Mouse (Mus musculus) cerebellum, postnatal 14 days (tissue): ENCODE data around the gene Dpf2.

ENCODE experiments used
- DNase-seq, 2 experiments: peaks; one replicate each; pipeline ENCODE4 v3.0.0; 2021; ENCODE audit warnings: mixed read lengths in 2 of 2

Gene Dpf2

GRCm38 (mm10) chr19:5856604-5857003, 56.2 kb downstream of the Dpf2 start:
- no peak for DNase-seq

- no peak for DNase-seq
These were observed 60.6 kb downstream of the Dpf2 start for GRCm38 (mm10) chr19:5852035-5852722.

GRCm38 (mm10) chr19:5851481-5851971, 61.3 kb downstream of the Dpf2 start:
- DNase-seq: no peak

DNA sequence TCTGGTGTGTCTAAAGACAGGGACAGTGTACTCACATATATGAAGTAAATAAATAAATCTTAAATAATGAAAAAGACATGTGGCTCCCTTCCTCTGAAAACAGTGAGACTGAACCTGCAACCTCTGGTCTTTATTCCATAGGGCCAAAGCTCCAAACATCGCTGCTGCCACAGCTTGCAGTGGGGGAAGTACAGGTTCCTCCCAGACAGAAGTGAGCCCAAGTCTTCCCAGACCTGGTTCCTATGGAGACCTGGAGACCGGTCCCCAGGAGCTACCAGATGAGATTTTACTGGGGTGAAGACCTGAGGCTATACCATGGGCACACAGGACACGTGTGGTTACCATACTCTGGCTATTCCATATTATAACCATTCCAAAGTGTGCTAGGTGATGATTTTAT, 62.0 kb downstream of the Dpf2 start:
- no peak for DNase-seq

DNA sequence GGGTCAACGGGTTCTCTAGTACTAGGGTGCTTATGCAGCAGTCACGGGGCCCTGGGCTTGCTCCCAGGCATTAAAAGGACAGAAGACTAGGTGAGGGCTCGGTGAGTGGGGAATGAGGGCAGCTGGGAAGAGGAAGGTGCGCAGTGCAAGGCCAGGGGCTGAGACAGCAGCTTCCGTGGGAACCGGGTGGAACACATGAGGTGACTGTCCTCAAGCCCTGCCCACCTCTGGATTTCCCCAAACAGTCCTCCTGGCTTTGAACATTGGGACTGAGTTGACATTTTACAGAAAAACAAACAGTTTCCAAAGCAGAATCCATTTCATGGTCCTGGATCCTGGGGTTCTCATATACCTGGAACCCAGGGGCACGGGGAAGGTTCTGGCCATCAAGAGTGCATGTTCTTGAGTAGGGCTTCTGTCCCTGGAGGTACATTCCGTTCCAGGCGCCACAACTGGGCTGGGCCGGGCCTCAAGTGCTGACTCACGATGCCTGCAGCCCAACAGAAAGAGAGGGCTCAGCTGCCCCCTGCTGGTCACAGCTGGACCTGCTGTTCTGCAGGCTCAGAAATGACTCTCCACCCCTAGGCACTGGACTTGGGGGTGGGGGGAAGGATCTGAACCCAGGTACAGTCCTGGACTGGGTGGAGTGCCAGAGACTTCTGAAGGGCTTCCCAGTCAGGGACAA, 62.8 kb downstream of the Dpf2 start:
- peak; percentile 96 to 98 for DNase-seq

DNA sequence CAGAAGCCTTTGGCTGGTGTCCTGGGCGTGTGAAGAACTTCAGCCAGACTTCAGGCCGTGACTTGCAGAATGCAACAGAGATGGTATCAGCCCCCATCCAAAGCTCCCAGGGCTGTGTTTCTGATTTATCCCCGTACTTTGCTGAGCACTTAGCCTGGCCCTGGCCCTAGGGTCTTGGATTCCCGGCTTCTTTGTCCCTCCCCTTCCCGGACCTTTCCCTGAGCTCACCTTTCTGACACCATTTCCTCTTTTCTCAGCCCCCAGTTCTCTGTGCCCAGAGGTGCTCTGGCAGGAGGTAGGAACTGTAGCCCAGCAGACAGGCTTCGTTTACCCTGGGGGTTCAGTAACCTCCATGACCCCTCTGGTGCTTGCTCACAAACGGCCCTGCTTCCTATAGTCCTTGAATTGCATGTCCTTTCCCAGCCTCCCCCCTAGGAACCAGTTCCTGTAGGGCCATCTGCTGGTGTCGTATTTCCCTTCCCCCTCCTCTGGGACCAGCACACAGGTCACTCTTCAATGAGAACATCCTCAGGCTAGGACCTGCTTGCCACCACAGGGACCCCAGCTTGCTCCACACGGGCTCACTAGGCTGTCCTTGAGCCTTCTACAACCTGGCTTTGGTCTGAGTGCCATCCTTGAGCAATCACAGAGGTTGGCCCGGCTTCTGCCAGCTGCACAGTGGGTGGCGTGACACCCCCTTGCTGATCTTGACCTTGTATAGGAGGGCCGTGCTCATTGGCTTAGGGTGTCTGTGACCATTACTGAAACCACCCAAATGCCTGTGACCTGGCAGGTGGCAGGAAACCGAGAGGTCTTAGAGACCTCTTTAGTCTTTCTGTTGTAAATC, 63.8 kb downstream of the Dpf2 start:
- DNase-seq: peak; percentile 60 to 65

DNA sequence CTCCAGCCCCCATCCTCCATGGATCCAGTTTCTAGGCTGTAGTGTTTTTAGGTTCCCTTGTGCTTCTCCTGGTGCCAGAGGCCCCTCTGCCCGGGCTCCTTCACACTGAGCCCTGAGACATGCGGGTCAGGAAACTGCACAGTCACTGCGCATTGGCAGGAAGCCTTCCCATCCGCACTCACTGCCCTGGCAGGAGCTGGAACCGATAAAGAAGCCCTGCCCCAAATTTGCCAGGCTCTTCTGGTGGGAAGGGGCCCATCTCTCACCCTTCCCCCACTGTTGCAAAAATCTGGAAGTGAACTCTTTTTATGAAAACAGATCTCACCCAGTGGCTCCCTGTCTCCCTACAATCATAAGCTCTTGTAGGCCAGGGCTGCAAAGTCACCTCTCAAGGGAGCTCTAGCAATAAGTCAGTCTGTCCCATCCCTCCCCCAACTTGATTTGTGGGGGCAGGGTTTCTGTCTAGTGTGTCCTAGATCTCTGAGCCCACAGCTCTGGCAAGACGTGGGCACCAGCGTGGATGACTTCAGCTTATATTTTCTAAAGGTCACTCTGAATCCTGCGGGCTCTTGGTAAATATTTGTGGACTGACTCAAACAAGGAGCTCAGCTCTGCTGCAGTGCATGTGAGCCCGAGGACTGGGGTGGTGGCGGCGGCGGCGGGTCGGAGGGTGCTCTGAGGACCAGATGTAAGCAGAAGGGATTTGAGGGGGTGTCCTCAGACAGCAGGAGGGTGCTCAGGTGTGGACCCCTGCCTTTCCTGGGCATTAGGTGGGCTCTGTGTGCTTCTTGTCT, 64.6 kb downstream of the Dpf2 start:
- DNase-seq: peak; percentile 78 to 79

- peak; percentile 51 to 63 for DNase-seq
These were observed 65.5 kb downstream of the Dpf2 start for GRCm38 (mm10) chr19:5847306-5847796.

DNA sequence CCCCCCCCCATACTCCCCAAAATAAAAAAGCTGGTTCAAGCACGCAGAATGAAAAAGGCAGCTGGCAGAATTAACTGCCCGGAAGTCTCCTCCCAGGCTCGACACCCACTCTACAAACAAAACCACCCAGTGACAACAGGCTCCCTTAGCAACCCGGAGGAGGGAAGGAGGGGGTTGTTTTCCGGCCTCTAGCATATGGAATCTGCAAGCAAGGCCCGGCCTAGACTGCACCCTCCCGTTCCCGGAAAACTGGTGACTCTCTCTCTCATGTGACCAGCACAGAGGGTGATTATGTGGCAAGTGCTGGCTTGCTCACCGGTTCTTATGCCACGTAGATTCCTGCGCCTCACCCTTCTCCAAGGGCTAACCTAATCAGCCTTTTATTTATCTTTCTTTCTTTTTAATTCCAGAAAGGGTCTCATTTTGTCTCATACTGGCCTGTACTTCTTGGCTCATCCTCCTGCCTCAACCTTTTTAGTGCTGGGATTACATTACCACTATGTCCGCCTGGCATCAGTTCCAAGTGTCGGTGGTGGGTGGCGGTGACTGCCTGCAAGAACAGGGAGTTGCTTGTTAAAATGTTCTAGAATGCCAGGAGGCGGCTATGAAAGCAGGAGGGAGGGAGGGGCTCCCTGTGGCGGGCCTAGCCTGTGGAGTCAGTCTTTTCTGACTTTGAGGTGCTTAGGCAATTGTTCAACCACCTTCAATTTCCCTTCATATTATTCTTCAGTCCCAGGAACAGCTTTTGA, 66.1 kb downstream of the Dpf2 start:
- peak; percentile 88 for DNase-seq
